19 mouse cellular contexts compared by ENCODE assay signal in genomic region chr11:69917379-69917948, GRCm38 (mm10). TPM values are rescaled to one million over a fixed set of nuclear protein-coding genes. Genes with fewer than 3 reads are reported as not detected.
DNase-seq lines count a peak whose midpoint lies in the region; ATAC-seq lines count a peak whose summit lies in the region.
"Had no signal": no experiment of that assay in that cellular context is flagged by ENCODE, and none has a peak within 500 bp of the region (broad histone marks: within the 10 kb centered on the region; RNA-seq: fewer than 3 reads in every experiment).

No protein-coding gene starts in this region.

- peak overlapping the region; percentile 9; the same call in 1 of the 2 replicates for H3K4me3 ChIP-seq in neural tube, embryonic 11.5 days (ENCODE audit: low read depth, low read length)
- H3K4me3 ChIP-seq in neural tube, embryonic 15.5 days (replicated peaks), result no peak overlapping the region
- peak overlapping the region; percentile 91 for H3K4me3 ChIP-seq in liver, embryonic 13.5 days (replicated peaks)
- H3K4me3 ChIP-seq: embryonic facial prominence, embryonic 12.5 days; intestine, embryonic 15.5 days; limb, embryonic 10.5 days; midbrain, embryonic 15.5 days had no signal

- peaks cover 27% of the 10 kb centered on the region for H3K4me1 ChIP-seq in neural tube, embryonic 11.5 days (ENCODE audit: control insufficient read depth, insufficient read depth, low read length)
- peaks cover 63% of the 10 kb centered on the region for H3K4me1 ChIP-seq in neural tube, embryonic 15.5 days
- peaks cover 68% of the 10 kb centered on the region for H3K4me1 ChIP-seq in liver, embryonic 13.5 days (replicated peaks)

- H3K4me2 ChIP-seq in neural tube, embryonic 11.5 days (ENCODE audit: low read depth), result no peak overlapping the region
- no peak overlapping the region for H3K4me2 ChIP-seq in neural tube, embryonic 15.5 days
- H3K4me2 ChIP-seq in liver, embryonic 13.5 days, result peak overlapping the region; percentile 98
- H3K4me2 ChIP-seq: embryonic facial prominence, embryonic 12.5 days; hindbrain, embryonic 14.5 days; intestine, embryonic 15.5 days; midbrain, embryonic 15.5 days had no signal

- ATAC-seq in neural tube, embryonic 11.5 days (ENCODE audit: insufficient read depth, low FRiP score, low TSS enrichment), result no peak
- no peak for ATAC-seq in neural tube, embryonic 15.5 days (ENCODE audit: low FRiP score)
- no peak for ATAC-seq in liver, embryonic 13.5 days (ENCODE audit: low read depth)
- ATAC-seq: intestine, embryonic 15.5 days; midbrain, embryonic 15.5 days had no signal

- 89% methylated on average over 8 of the region's 8 CpGs for WGBS in neural tube, embryonic 11.5 days
- WGBS in neural tube, embryonic 15.5 days, result 92% methylated on average over 8 of the region's 8 CpGs
- WGBS in liver, embryonic 13.5 days (ENCODE audit: insufficient replicate concordance), result 61% methylated on average over 8 of the region's 8 CpGs

- H3K27ac ChIP-seq in neural tube, embryonic 11.5 days (ENCODE audit: low read depth, low read length), result no peak overlapping the region
- no peak overlapping the region for H3K27ac ChIP-seq in neural tube, embryonic 15.5 days (replicated peaks)
- peak overlapping the region; percentile 99 for H3K27ac ChIP-seq in liver, embryonic 13.5 days
- H3K27ac ChIP-seq: embryonic facial prominence, embryonic 12.5 days; hindbrain, embryonic 14.5 days; intestine, embryonic 15.5 days; limb, embryonic 10.5 days; midbrain, embryonic 15.5 days; stomach, postnatal 0 days had no signal

- no peak overlapping the region for H3K9ac ChIP-seq in neural tube, embryonic 11.5 days (ENCODE audit: low read length)
- no peak overlapping the region for H3K9ac ChIP-seq in neural tube, embryonic 15.5 days (replicated peaks)
- peak overlapping the region; percentile 99 for H3K9ac ChIP-seq in liver, embryonic 13.5 days
- H3K9ac ChIP-seq: embryonic facial prominence, embryonic 12.5 days; hindbrain, embryonic 14.5 days; intestine, embryonic 15.5 days; midbrain, embryonic 15.5 days had no signal

- no peaks in the 10 kb centered on the region for H3K27me3 ChIP-seq in neural tube, embryonic 11.5 days (ENCODE audit: control insufficient read depth, insufficient read depth, low read length)
- no peaks in the 10 kb centered on the region for H3K27me3 ChIP-seq in neural tube, embryonic 15.5 days (replicated peaks)
- no peaks in the 10 kb centered on the region for H3K27me3 ChIP-seq in liver, embryonic 13.5 days
- H3K27me3 ChIP-seq: embryonic facial prominence, embryonic 12.5 days; intestine, embryonic 15.5 days; midbrain, embryonic 15.5 days had no signal

- no peaks in the 10 kb centered on the region for H3K9me3 ChIP-seq in neural tube, embryonic 11.5 days (ENCODE audit: control insufficient read depth, low read length)
- no peaks in the 10 kb centered on the region for H3K9me3 ChIP-seq in neural tube, embryonic 15.5 days (replicated peaks)
- no peaks in the 10 kb centered on the region for H3K9me3 ChIP-seq in liver, embryonic 13.5 days (replicated peaks)
- H3K9me3 ChIP-seq: embryonic facial prominence, embryonic 12.5 days; intestine, embryonic 15.5 days; limb, embryonic 10.5 days; midbrain, embryonic 15.5 days had no signal

- peaks cover 23% of the 10 kb centered on the region for H3K36me3 ChIP-seq in neural tube, embryonic 11.5 days (ENCODE audit: control insufficient read depth, insufficient read depth, low read length)
- peaks cover 54% of the 10 kb centered on the region for H3K36me3 ChIP-seq in neural tube, embryonic 15.5 days
- H3K36me3 ChIP-seq in liver, embryonic 13.5 days, result peaks cover 60% of the 10 kb centered on the region

- DNase-seq in gastrocnemius, postnatal 25 days, result peak; percentile 3
- no peak for DNase-seq in gastrocnemius, postnatal 4 days (ENCODE audit: low spot score in 2 of 2)
- DNase-seq in neural tube, embryonic 11.5 days (ENCODE audit: low spot score), result no peak
- no peak for DNase-seq in liver, embryonic 13.5 days
- DNase-seq in retina, postnatal 1 day, result no peak
- DNase-seq in testis, postnatal 10 days (ENCODE audit: low spot score), result no peak
- DNase-seq: cerebellum, adult 18-20 months; kidney, postnatal 4 days; lung, adult 18-20 months; lung, postnatal 14 days; right cerebral cortex, adult 18-20 months had no signal

RNA-seq across cellular contexts. Expression of gene Gps2, which starts 3.8 kb away (rescaled TPM):
- 10 to 100 TPM; 34.6 to 35.2 TPM for total RNA-seq in gastrocnemius, postnatal 25 days (2021)
- 10 to 100 TPM; 35.9 to 44.5 TPM for total RNA-seq in gastrocnemius, postnatal 4 days (2021)
- 84.0 and 93.7 TPM in 2 replicates for polyA plus RNA-seq in neural tube, embryonic 11.5 days (2014; fragmentation: Nextera tagmentation; extraction: Ambion mirVana)
- 63.1 and 64.7 TPM in 2 replicates for polyA plus RNA-seq in neural tube, embryonic 15.5 days (2015; fragmentation: Nextera tagmentation; extraction: Ambion mirVana)
- 107 and 116 TPM in 2 replicates for polyA plus RNA-seq in liver, embryonic 13.5 days (2015; fragmentation: Nextera tagmentation; extraction: Ambion mirVana)

RNA-seq across cellular contexts. Expression of gene Eif5a, which starts 4.3 kb away (rescaled TPM):
- total RNA-seq in gastrocnemius, postnatal 25 days (2021), result 100 to 1,000 TPM; 417 to 422 TPM
- total RNA-seq in gastrocnemius, postnatal 4 days (2021), result 100 to 1,000 TPM; 565 to 571 TPM
- 1,905 and 1,926 TPM in 2 replicates for polyA plus RNA-seq in neural tube, embryonic 11.5 days (2014; fragmentation: Nextera tagmentation; extraction: Ambion mirVana)
- polyA plus RNA-seq in neural tube, embryonic 15.5 days (2015; fragmentation: Nextera tagmentation; extraction: Ambion mirVana), result 1,034 and 1,270 TPM in 2 replicates
- 1,847 and 1,941 TPM in 2 replicates for polyA plus RNA-seq in liver, embryonic 13.5 days (2015; fragmentation: Nextera tagmentation; extraction: Ambion mirVana)

RNA-seq across cellular contexts. Expression of gene Neurl4, which starts 16.6 kb away (rescaled TPM):
- 10 to 100 TPM; 25.4 to 26.0 TPM for total RNA-seq in gastrocnemius, postnatal 25 days (2021)
- 10 to 100 TPM; 32.3 to 36.9 TPM for total RNA-seq in gastrocnemius, postnatal 4 days (2021)
- polyA plus RNA-seq in neural tube, embryonic 11.5 days (2014; fragmentation: Nextera tagmentation; extraction: Ambion mirVana), result 14.2 and 18.0 TPM in 2 replicates
- polyA plus RNA-seq in neural tube, embryonic 15.5 days (2015; fragmentation: Nextera tagmentation; extraction: Ambion mirVana), result 15.7 and 17.0 TPM in 2 replicates
- polyA plus RNA-seq in liver, embryonic 13.5 days (2015; fragmentation: Nextera tagmentation; extraction: Ambion mirVana), result 2.3 and 2.8 TPM in 2 replicates

RNA-seq across cellular contexts. Expression of gene 2810408A11Rik, which starts 16.7 kb away (rescaled TPM):
- not detected for total RNA-seq in gastrocnemius, postnatal 25 days (2021)
- 1 to 10 TPM; 3.2 to 4.1 TPM for total RNA-seq in gastrocnemius, postnatal 4 days (2021)
- 14.4 and 15.1 TPM in 2 replicates for polyA plus RNA-seq in neural tube, embryonic 11.5 days (2014; fragmentation: Nextera tagmentation; extraction: Ambion mirVana)
- 6.3 and 6.5 TPM in 2 replicates for polyA plus RNA-seq in neural tube, embryonic 15.5 days (2015; fragmentation: Nextera tagmentation; extraction: Ambion mirVana)
- 0.89 and 1.0 TPM in 2 replicates for polyA plus RNA-seq in liver, embryonic 13.5 days (2015; fragmentation: Nextera tagmentation; extraction: Ambion mirVana)

RNA-seq across cellular contexts. Expression of gene Ybx2, which starts 18.1 kb away (rescaled TPM):
- 10 to 100 TPM; 10.4 to 10.9 TPM for total RNA-seq in gastrocnemius, postnatal 25 days (2021)
- total RNA-seq in gastrocnemius, postnatal 4 days (2021), result 1 to 10 TPM; 5.1 to 6.4 TPM
- 3.4 and 4.2 TPM in 2 replicates for polyA plus RNA-seq in neural tube, embryonic 11.5 days (2014; fragmentation: Nextera tagmentation; extraction: Ambion mirVana)
- 5.0 and 6.3 TPM in 2 replicates for polyA plus RNA-seq in neural tube, embryonic 15.5 days (2015; fragmentation: Nextera tagmentation; extraction: Ambion mirVana)
- 0.28 and 0.30 TPM in 2 replicates for polyA plus RNA-seq in liver, embryonic 13.5 days (2015; fragmentation: Nextera tagmentation; extraction: Ambion mirVana)
- total RNA-seq: megakaryocyte, adult 5-6 weeks had no signal
